Mouse (Mus musculus): ENCODE measurements around the gene Smpd1.

Smpd1 gene

DNA sequence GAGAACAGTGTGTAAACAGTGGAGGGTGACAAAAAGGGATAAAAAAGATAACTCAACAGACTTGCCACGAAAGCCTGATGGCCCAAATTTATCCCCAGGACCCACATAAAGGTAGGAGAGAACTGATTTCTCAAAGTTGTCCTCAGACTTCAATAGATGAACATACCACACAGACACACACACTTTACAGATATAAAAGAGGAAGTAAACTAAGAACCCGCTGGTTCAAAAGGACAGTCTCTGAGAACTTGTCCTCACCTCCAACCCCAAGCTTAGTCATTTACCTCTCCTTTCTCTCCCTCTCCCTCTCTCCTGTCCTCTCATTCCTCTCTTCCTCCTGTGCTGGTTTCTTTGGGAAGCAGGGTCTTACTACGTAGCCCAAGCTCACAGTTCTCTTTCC is 8.2 kb downstream of the Smpd1 start:
- no peak for DNase-seq (ENCODE audit: low read depth, low spot score)

GRCm38 (mm10) chr7:105563367-105563766 is 9.2 kb downstream of the Smpd1 start:
- no peak for DNase-seq (ENCODE audit: low read depth, low spot score)

- DNase-seq (ENCODE audit: low read depth, low spot score), result no peak
Observed at GRCm38 (mm10) chr7:105565071-105565836, 11.1 kb downstream of the Smpd1 start.

DNA sequence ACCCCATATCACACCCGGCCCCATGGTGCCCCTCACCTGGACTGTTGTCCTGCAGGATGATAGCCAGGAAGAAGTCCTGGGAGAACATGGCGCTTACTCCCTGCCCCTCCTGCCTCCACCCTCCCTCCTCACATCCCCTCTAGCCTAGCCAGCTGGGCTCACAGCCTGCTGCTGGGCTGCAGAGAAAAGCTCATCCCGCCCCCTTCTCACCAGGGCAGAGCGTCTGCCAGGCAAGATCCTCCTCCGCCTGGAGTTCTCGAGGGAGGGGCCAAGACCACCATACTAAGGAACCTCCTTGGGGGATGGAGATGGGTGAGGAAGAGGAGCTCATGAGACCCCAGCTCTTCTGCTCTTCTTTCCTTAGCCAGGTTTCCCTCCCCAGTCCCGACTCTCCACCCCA is 14.4 kb downstream of the Smpd1 start:
- no peak for DNase-seq (ENCODE audit: low read depth, low spot score)

DNA sequence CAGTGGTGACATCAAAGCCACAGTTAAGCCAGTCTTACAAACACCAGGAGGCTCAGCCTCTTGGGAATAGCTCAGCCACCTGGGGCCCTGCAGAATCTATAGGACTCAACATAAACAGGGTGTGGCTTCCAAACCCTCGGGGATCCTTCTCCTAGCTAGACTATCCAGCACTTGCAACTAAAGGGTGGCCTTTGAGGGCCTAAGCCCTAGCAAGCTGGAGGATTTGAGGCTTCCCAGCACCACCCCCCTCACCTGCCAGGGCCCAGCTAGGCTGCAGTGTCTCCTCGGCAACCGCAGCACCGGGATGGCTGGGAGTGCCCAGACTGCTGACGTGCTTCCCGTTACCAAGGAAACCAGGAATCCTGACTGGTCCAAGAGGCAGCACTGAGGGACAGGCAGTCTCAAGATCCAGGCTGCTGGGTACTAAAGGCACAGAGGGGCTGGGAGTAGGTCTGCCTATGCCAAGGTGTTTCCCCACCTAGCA is 14.9 kb downstream of the Smpd1 start:
- DNase-seq (ENCODE audit: low read depth, low spot score), result no peak

- no peak for DNase-seq (ENCODE audit: low read depth, low spot score)
Observed at GRCm38 (mm10) chr7:105569512-105570496, 15.6 kb downstream of the Smpd1 start.

DNA sequence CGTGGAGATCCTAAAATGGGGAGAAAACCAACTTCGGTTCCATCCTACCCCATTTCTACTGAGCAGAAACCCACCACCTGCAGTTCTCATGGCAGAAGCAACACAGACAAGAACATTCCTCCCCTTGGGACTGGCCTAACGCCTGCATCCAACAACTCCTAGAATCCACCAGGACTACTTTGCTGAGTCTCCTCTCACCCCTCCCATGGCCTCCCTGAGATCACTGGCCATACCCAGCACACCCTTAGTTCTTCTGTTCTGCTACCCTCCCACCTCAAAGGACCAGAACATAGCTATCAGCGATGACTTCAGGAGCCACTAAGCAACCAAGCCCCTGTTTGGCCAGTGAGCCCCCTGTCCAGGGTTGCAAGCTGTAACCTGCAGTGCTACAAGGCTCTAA is 16.6 kb downstream of the Smpd1 start:
- no peak for DNase-seq (ENCODE audit: low read depth, low spot score)

DNA sequence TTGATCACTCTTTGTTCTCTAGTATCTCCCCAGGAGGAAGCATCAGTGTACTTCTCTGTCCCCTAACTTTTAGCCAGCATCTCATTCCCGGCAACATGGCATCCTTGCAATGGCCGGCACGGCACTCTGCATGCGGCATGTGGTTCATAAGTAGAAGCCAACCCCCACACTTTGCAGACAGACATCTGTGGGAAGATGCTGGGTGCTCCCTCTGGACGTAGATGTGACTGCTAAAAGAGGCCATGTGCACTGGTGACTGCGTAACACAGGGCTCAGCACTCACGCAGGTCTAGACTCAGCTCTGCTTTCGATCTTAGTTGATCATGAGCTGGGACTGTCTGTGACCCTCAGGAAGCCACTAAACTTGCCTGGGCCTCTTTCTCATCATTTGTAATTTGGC is 18.8 kb downstream of the Smpd1 start:
- DNase-seq (ENCODE audit: low read depth, low spot score), result no peak

- no peak for DNase-seq (ENCODE audit: low read depth, low spot score)
Observed at GRCm38 (mm10) chr7:105574537-105574936, 20.4 kb downstream of the Smpd1 start.

DNA sequence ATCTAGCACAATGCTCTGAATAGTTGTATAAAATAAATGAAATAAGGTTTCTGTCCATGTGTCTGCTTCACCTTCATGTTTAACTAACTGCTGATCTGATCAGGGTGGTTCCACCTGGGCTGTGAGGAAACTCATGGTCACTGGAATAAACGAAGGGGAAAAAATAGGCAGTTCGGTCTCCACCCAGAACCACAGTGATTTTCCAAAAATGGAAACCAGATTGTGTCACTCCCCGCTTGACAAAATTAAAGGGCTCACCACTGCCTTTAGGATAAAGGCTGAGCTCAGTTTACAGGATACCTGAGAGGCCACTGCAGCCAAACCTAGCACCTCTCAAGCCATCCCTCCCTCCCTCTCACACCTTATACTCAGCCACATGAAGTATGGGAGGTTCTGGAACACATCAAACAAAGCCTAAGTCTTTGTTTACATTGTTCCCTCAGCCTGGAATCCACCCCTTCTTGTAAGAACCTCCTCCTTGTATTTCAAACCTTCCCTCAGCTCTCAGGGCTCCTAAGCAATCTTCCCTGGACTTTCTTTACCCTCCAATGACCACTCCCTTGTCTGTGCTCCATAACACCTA is 22.1 kb downstream of the Smpd1 start:
- no peak for DNase-seq (ENCODE audit: low read depth, low spot score)

- DNase-seq (ENCODE audit: low read depth, low spot score), result no peak
Observed at GRCm38 (mm10) chr7:105577377-105577871, 23.3 kb downstream of the Smpd1 start.

DNA sequence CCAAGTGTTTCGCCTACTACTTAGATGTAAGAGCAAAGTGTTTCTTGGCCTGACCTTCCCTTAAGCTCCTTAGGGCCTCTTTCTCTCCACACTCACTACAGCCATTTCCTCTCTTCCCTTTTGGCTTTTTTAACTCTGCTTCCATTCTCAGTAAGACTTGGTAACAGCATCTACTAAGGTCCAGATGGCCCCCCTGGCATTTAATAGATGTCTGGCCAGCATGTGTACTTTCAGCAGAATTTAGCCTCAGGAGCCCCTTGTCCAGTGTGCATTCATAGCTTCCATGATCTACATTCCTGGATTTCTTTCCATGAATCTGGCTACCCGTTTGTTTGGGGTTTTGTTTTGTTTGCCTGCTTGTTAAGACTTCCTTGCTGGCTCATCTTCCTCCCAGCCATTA is 24.3 kb downstream of the Smpd1 start:
- DNase-seq (ENCODE audit: low read depth, low spot score), result no peak

DNA sequence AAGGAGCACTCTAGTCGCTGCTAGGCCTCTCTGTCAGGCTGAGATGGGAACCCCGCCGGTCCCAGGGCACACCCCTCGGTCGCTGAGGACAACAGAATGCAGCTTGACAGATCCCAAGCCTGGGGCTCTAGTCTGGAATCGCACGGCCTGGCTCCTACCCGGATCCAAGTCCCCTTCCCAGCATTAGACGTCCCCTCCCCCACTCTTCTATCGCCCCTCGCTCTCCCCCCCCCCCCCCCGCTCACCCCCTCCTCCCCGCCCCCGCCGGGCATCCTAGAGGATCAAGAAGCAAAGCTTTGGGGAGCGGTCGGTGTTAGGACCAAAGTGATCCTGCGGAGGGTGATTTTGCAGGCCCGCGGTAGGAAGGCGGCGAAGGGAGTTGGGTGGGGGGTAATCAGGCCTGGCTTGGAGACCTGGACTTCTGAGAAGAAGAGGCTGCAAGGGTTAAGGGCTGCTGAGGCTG is 26.5 kb downstream of the Smpd1 start:
- no peak for DNase-seq (ENCODE audit: low read depth, low spot score)

DNA sequence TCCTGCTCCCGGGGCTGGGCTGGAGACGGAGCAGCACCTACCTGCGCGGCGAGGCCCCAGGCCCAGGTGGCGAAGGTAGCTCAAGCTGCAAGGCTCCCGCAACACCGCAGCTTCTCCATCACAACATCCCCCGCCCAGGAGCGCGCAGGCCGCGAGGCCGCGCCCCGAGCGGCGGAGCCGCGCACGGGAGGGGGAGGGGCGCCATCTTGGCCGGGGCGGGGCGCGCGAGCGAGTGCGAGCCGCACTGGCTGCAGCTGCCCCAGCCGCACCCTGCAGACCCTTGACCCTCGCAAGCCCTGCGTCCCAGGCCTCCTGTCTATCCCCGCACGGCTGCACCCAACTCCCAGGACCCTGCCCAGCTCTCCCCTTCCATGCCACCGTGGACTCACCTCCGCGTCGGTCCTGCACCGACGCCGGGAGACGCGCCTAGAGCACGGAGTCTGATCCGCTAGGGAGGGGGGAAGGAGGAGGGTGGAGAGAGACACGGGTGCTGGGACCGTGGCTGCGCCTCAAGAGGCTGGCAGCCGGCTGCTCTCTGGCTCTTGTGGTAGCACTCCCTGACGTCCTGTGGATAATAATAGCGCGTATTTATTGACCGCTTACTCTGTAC is 27.0 kb downstream of the Smpd1 start, which contains the start of gene Apbb1:
Gene Apbb1, minus strand, starts transcription at position 560 of the 610 bp plus-strand sequence.
- peak; percentile 68 for DNase-seq (ENCODE audit: low read depth, low spot score)

GRCm38 (mm10) chr7:105581959-105582358 is 27.8 kb downstream of the Smpd1 start:
- no peak for DNase-seq (ENCODE audit: low read depth, low spot score)

DNA sequence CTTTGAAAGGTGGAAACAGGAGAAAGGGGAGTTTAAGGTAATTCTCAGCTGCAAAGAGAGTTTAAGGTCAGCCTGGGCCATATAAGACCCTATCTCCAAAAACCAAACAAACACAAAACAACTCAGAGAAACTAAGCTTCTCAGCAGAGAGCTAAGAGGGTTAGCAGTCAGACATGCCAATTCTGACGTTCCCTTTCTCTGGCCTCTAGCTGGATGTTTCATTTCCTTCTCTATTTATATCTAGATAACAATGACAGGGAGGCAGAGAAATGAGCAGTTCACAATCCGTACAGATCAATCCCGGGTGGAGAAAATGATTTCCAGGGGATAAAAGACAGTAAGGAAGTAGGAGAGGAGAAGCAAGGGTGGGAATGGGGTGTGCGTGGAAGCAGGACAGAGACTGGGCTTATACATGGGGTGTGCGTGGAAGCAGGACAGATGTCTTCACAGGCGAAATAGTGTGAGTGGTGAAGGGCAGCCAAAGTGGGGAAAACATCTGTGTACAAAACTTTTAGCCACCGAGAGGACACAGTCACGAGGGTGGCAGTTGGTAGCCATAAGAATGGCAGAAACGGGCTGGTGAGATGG is 34.3 kb downstream of the Smpd1 start:
- DNase-seq (ENCODE audit: low read depth, low spot score), result no peak

DNA sequence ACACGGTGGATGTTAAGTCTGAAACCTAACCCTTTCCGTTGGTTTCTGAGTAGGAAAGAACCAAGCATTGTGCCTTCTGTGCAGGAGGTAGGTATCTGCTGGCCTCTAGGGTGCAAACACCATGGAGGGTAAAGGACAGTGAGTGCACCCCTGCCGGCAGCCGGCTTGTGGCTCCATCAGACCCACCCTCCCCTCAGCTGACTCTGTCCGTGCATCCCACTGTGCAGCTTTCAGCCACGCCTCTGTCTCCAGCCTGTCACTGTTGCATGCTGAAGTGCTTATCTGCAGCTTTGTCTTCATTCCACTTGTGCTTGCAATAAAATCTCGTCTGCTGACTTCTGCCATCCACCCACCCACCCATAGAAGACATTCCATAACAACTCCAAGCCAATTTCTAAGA is 35.9 kb downstream of the Smpd1 start:
- no peak for DNase-seq (ENCODE audit: low read depth, low spot score)

GRCm38 (mm10) chr7:105602860-105603623 is 48.9 kb downstream of the Smpd1 start:
- peak; percentile 61 for DNase-seq (ENCODE audit: low read depth, low spot score)
